Mouse (Mus musculus) erythroblast, embryonic 14.5 days (primary cell): Measurements from ENCODE around the gene Plekho2. TPM values are rescaled to one million over a fixed set of nuclear protein-coding genes. Genes with fewer than 3 reads are reported as not detected.

Experiments used
- H3K27me3 ChIP-seq: 2 replicates; pipeline ENCODE4 v1.6.1; 2012; ENCODE audit warnings: inconsistent platforms; ENCODE audit not compliant: control insufficient read depth
- H3K36me3 ChIP-seq: 2 replicates; pipeline ENCODE4 v1.6.1; 2012; ENCODE audit warnings: mild to moderate bottlenecking, inconsistent platforms; ENCODE audit not compliant: control insufficient read depth
- H3K4me1 ChIP-seq: 2 replicates; pipeline ENCODE4 v1.6.1; 2012; ENCODE audit warnings: inconsistent platforms; ENCODE audit not compliant: control insufficient read depth
- H3K4me3 ChIP-seq: replicated peaks from 2 replicates; pipeline ENCODE3; 2012; ENCODE audit warnings: moderate library complexity, mild to moderate bottlenecking, inconsistent platforms
- H3K9me3 ChIP-seq: 2 replicates; pipeline ENCODE4 v1.6.1; 2012; ENCODE audit warnings: low read length, inconsistent platforms, mixed read lengths; ENCODE audit not compliant: control insufficient read depth
- GATA1 ChIP-seq: IDR thresholded peaks from 2 replicates; pipeline ENCODE4 v1.6.1; 2012; ENCODE audit warnings: low read length, inconsistent platforms, mixed read lengths
- TAL1 ChIP-seq: IDR thresholded peaks from 3 replicates; pipeline ENCODE4 v1.6.1; 2012; ENCODE audit warnings: low read length, inconsistent platforms, mixed read lengths
- polyA plus RNA-seq: library from polyadenylated mRNA; stranded (reverse); fragments of >175 nt; gene quantifications from 2 replicates; pipeline ENCODE4 v1.2.3, GENCODE M21; 2012

The Plekho2 gene
- polyA plus RNA-seq, 1 experiment = 11.7 TPM

DNA sequence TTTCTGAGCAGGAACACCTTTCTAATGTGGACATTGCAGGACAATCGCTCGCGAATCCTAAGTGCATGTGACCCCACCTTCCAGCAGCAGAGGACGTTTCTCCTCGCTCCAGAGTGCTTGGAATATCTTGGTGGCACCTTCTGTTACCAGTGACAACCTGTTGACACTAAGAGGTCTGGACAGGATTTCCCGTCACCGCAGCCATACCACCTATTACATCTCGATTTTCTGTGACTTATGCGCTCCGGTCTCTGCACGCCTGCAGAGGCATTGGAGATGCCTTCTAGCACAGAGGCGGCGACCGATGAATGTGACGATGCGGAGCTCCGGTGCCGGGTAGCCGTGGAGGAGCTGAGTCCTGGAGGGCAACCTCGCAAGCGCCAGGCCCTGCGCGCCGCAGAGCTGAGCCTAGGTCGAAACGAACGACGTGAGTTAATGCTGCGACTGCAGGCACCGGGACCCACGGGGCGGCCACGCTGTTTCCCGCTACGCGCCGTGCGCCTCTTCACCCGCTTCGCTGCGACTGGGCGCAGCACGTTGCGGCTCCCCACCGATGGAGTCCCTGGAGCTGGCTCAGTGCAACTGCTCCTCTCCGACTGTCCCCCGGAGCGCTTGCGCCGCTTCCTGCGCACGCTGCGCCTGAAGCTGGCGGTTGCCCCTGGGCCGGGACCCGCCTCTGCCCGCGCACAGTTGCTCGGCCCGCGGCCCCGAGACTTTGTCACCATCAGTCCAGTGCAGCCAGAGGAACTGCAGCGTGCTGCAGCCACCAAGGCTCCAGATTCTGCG lies 7.9 kb upstream of the Plekho2 start:
- peaks cover 56% of the 10 kb centered on the region for H3K4me1 ChIP-seq
- TF ChIP-seq TAL1 (no peak), GATA1 (no peak)
- H3K36me3 ChIP-seq = peaks cover 50% of the 10 kb centered on the region
- no peaks in the 10 kb centered on the region; the same call in 1 of the 2 replicates for H3K9me3 ChIP-seq
- no peaks in the 10 kb centered on the region for H3K27me3 ChIP-seq
- peak overlapping the region; percentile 98 for H3K4me3 ChIP-seq

DNA sequence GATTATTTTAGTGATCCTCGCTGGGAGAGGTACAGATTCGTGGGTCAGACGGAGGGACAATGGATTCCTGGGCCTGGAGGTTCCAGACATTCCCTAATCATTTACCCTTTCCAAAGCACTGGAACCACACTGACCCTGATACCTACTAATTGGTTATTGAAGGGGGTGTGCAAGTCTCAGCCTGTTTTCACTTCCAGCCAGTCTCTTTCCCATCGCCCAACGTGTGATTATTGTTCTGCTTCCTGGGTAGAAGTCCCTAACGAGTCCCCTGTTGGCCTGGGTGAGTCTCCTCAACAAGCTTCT lies 7.4 kb upstream of the Plekho2 start:
- Histone ChIP-seq H3K9me3 (no peaks in the 10 kb centered on the region; the same call in 1 of the 2 replicates), H3K27me3 (no peaks in the 10 kb centered on the region), H3K4me1 (peaks cover 61% of the 10 kb centered on the region), H3K36me3 (peaks cover 44% of the 10 kb centered on the region), H3K4me3 (peak overlapping the region; percentile 98)
- TF ChIP-seq GATA1 (no peak), TAL1 (no peak)

DNA sequence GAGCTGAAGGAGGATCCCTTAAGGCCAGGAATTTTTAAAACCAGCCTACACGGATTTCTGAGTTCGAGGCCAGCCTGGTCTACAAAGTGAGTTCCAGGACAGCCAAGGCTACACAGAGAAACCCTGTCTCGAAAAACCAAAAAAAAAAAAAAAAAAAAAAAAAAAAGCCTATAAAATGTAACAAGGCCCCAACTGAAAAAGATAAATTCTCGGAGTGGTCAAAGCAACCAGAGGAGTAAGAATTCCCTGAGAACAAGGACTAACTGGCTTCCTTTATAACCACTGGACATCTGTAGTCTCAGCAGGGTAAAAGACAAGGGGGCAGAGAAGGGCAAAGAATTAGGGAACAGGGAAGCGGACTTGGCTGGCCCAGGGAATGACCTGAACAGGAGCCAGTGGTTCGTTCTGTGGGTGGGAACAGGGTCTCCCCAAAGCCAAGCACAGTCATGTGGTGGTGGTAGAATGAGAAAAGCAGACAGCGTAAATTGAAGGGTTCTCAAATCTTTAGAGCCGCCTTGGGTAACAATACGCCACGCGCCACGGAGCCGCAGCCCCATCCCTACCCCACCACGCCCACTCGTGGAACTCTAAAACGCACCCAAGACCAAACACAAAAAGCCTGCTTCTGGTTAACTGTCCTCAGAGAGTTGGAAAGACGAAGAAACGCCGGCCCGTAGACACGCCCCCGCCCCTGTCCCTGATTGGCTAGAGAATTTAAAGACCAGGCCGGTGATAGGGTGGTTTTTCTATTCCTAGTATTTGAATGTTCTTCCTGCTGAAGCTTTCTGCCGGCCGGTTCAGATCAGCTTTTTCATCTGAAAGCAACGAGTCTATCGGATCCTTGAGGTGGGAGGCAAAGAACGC lies 6.8 kb upstream of the Plekho2 start, which contains the start of gene Pif1:
Gene Pif1 (plus strand): TSS at position 755 of the 864 bp plus-strand sequence.
- TF ChIP-seq GATA1 = no peak
- TF ChIP-seq TAL1 = no peak
- Histone ChIP-seq H3K27me3 (no peaks in the 10 kb centered on the region), H3K36me3 (peaks cover 39% of the 10 kb centered on the region), H3K9me3 (no peaks in the 10 kb centered on the region; the same call in 1 of the 2 replicates), H3K4me3 (peak within 1 kb of the TSS; percentile 98), H3K4me1 (peaks cover 64% of the 10 kb centered on the region)

DNA sequence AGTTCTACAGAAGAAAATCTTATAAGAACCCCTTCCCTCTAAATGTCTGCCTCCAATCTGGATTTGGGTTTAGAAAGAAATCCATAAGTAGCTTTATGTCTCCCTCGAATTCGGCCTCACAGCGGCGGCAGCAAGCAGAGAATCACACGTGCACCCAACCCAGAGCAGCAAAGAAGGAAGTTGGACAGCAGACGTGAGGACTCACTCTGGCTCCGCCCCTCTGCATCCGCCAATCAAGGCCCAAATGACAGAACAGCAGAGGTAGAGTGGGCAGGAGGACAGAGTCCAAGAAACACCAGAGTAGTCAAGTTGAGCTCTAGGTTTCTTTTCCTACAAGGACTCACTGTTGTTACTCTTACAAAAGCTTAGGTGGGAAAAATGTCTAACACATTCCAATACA lies 3.2 kb upstream of the Plekho2 start:
- TF ChIP-seq GATA1 (no peak), TAL1 (no peak)
- Histone ChIP-seq H3K9me3 (no peaks in the 10 kb centered on the region; the same call in 1 of the 2 replicates), H3K27me3 (no peaks in the 10 kb centered on the region), H3K4me3 (no peak overlapping the region), H3K36me3 (peaks cover 16% of the 10 kb centered on the region), H3K4me1 (peaks cover 62% of the 10 kb centered on the region)

DNA sequence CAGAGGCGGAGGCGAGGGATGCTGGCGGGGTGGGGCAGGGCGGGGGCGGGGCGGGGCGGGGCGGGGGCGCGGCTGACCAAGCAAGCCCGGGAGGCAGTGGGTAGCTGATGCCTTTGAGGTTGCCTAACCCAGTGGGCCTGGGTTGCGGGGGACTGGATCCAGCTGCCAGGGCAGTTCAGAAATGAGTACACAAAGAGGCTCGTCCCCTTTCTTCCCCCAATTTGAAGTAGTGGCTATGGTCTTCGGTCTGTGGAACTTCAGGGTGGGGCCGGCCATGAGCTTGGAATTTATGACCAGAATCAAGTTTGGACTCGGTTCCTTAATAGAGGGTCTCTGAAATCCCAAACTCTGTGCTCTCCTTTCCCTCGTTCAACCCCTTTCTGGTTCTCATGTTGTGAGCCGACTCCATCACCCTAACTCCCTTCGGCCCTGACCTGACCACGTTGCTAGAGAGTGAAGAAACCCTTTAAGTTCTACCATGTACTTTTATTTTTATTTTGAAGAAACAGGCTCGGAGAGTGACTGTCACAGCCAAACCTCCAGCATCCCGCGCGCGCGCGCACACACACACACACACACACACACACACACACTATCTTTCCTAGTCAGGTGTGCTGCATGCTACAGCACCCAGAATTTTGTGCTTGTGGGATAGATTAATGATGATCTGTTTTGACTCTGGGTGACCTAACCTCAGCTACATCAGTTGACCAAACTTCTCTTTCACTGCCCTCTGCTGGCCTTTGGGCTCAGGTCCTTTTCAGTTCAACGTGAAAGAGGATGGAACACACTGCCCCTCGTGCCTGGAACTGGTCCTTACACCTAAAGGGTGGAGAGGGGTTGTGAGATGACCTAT lies 789 bp upstream of the Plekho2 start:
- TF ChIP-seq TAL1 = no peak; the same call in 2 of the 3 replicates
- no peak for TF ChIP-seq GATA1
- peaks cover 66% of the 10 kb centered on the region for H3K4me1 ChIP-seq
- H3K9me3 ChIP-seq = no peaks in the 10 kb centered on the region
- peak overlapping the region; percentile 70 for H3K4me3 ChIP-seq
- no peaks in the 10 kb centered on the region for H3K27me3 ChIP-seq
- H3K36me3 ChIP-seq = peaks cover 36% of the 10 kb centered on the region

DNA sequence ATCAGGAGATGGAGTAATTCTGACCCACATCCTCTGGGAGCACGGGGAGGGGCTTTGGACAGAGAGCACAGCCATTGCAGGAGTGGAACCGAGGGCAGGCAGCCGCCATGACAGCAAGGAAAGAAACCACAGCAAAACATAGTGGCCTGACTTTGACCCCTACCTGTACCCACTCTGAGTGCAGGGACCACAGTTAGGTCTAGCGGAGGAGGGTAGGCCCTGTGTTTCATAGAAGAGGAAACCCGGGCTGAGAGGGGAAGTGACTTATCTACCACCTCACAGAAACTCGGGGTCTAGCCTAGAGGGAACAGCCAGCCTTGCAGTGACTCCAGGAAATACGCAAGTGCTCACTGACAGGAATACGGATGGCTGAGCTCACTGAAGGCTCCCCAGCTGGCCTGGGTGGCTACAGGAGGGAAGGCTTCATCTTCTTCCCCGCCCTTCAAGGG lies 1.0 kb downstream of the Plekho2 start:
- Histone ChIP-seq H3K4me3 (peak overlapping the region; percentile 70), H3K9me3 (no peaks in the 10 kb centered on the region), H3K27me3 (no peaks in the 10 kb centered on the region), H3K4me1 (peaks cover 78% of the 10 kb centered on the region), H3K36me3 (peaks cover 50% of the 10 kb centered on the region)
- no peak for TF ChIP-seq GATA1
- no peak for TF ChIP-seq TAL1

DNA sequence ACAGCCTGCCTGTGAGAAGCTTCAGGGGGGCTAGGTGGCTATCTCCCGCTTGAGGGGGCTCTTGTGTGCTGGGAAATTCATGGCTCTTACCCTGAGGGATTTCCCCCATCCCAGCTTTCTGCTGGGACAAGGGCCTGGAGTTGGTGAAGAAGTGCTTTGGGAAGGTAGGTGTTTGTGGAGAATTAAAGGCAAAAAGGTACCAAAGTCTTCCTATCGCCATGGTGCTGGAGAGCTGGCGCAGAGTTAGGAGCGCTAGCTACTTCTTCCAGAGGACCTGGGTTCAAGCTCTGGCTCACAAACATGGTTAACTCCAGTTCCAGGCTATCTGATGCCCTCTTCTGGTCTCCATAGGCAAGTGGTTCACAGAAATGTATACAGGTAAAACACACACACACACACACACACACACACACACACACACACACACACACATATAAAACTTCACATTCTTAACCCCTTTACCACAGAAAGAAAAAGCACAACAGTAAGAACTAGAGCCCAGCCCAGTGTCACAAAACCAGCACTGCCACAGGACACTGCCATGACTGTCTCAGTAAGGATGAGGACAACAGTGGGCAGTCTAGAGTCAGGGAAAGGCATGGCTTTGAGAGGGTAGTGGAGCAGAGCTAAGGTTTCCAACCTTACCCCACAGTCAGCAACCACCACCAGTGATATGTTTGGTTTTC lies 2.2 kb downstream of the Plekho2 start:
- Histone ChIP-seq H3K4me1 (peaks cover 81% of the 10 kb centered on the region), H3K27me3 (no peaks in the 10 kb centered on the region), H3K36me3 (peaks cover 61% of the 10 kb centered on the region), H3K4me3 (peak overlapping the region; percentile 70), H3K9me3 (no peaks in the 10 kb centered on the region)
- TF ChIP-seq TAL1 (no peak), GATA1 (no peak)

DNA sequence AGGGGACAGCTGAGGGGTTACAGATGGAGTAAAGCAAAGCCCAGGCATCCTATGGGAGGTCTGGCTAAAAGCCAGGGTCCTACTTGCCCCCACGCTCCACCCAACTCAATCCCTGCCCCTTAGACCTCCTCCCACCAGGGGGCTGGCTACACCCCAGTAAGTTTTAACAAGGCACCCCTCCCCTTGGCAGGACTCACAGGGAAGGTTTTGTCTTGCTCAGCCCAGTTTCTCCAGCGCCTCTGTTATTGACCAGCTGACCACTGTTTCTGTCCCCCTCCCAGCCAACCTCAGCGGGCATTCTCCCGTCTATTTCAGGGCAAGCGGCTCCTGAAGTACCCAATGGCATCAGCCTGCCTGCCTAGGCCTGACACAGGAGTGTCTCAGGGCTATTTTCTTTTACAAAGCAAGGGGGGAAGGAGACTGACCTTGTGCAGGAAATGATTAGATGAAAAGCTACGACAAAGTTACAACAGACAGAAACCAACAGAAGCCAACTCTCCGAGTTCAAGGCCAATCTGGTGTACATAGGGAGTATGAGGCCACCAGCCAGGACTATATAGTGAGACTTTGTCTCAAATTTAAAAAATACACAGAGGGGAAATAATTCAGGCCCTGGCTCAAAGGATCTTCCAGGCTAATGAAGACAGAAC lies 2.9 kb downstream of the Plekho2 start:
- Histone ChIP-seq H3K4me3 (peak overlapping the region; percentile 70), H3K27me3 (no peaks in the 10 kb centered on the region), H3K36me3 (peaks cover 68% of the 10 kb centered on the region), H3K4me1 (peaks cover 78% of the 10 kb centered on the region), H3K9me3 (no peaks in the 10 kb centered on the region)
- no peak for TF ChIP-seq TAL1
- TF ChIP-seq GATA1 = no peak
